Mouse (Mus musculus) cerebellum, postnatal 4 days (tissue): Measurements from ENCODE around the gene Nsf.
"Not testable (repeated sequence)": the region's sequence is repeated elsewhere in the genome, so short reads cannot be mapped to it uniquely, and the experiment has no call there.

Source experiments
- DNase-seq, 2 experiments: peaks; one replicate each; pipeline ENCODE4 v3.0.0; 2022; ENCODE audit warnings: low spot score in 2 of 2, mixed read lengths in 1 of 2

The Nsf gene

GRCm38 (mm10) chr11:103892831-103893230 is 61.0 kb downstream of the Nsf start:
- DNase-seq, result no peak

- DNase-seq, result no peak
These were observed 62.1 kb downstream of the Nsf start for GRCm38 (mm10) chr11:103891781-103892180.

GRCm38 (mm10) chr11:103890337-103891186 is 63.3 kb downstream of the Nsf start:
- no peak for DNase-seq

- no peak for DNase-seq
These were observed 66.0 kb downstream of the Nsf start for GRCm38 (mm10) chr11:103887724-103888410.

GRCm38 (mm10) chr11:103884749-103885383 is 69.0 kb downstream of the Nsf start:
- no peak for DNase-seq

- no peak for DNase-seq
These were observed 70.1 kb downstream of the Nsf start for GRCm38 (mm10) chr11:103883793-103884192.

GRCm38 (mm10) chr11:103879476-103879875 is 74.4 kb downstream of the Nsf start:
- not testable (repeated sequence) for DNase-seq

- no peak for DNase-seq
These were observed 75.4 kb downstream of the Nsf start for GRCm38 (mm10) chr11:103878441-103878840.

- DNase-seq, result no peak
These were observed 83.5 kb downstream of the Nsf start for GRCm38 (mm10) chr11:103870352-103870751.

GRCm38 (mm10) chr11:103867702-103868101 is 86.2 kb downstream of the Nsf start:
- DNase-seq, result no peak

GRCm38 (mm10) chr11:103865346-103865745 is 88.5 kb downstream of the Nsf start:
- no peak for DNase-seq

- DNase-seq, result no peak
These were observed 89.4 kb downstream of the Nsf start for GRCm38 (mm10) chr11:103864486-103864885.

- no peak for DNase-seq
These were observed 90.9 kb downstream of the Nsf start for GRCm38 (mm10) chr11:103862951-103863350.

- no peak for DNase-seq
These were observed 93.8 kb downstream of the Nsf start for GRCm38 (mm10) chr11:103859933-103860610.

GRCm38 (mm10) chr11:103858760-103859159 is 95.1 kb downstream of the Nsf start:
- no peak for DNase-seq

GRCm38 (mm10) chr11:103856641-103857040 is 97.2 kb downstream of the Nsf start:
- no peak for DNase-seq

- no peak for DNase-seq
These were observed 99.6 kb downstream of the Nsf start for GRCm38 (mm10) chr11:103854294-103854693.

- DNase-seq, result no peak
These were observed 100.5 kb downstream of the Nsf start for GRCm38 (mm10) chr11:103853284-103853920.

- no peak for DNase-seq
These were observed 101.1 kb downstream of the Nsf start for GRCm38 (mm10) chr11:103852590-103853283.

GRCm38 (mm10) chr11:103848287-103848686 is 105.6 kb downstream of the Nsf start:
- DNase-seq, result no peak

GRCm38 (mm10) chr11:103840834-103841233 is 113.0 kb downstream of the Nsf start:
- DNase-seq, result peak in 1 of 2 experiments; percentile 39
